Mouse (Mus musculus) lung, postnatal 36 days (tissue): ENCODE measurements at regions not wholly inside any gene's neighbourhood (a gene's known extent, or its start where the extent isn't known, plus 50 kb on each side); places are given as distances from the start of the nearest gene placed in this dataset.
A peak's percentile ranks its signal among the peaks of the same experiment; 100 is the strongest.

Source experiments
- DNase-seq: peaks from one replicate; pipeline ENCODE4 v3.0.0; 2022; ENCODE audit warnings: mixed read lengths

- DNase-seq = no peak
Observed at GRCm38 (mm10) chr12:25289381-25289780, 192.4 kb upstream of the Id2 start.

DNA sequence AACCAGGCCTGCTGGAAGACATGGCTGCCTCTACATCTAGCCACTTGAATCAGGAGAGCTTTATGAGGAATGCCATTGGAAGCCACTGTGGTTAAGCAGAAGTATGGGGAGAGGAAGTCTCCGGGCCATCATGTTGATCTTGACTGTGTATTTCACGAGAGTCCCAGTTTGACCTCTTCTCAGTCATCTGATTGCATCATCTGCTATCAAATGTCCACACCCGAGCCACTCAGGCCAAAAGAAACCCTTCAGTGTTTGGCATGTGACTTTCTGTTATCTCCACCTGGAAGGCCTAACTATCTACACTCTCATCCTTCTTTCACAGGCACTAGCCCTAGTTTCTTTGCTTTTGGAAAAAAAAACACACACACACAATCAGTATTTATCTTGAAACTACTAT, 186.9 kb upstream of the Id2 start:
- peak; percentile 54 for DNase-seq

DNA sequence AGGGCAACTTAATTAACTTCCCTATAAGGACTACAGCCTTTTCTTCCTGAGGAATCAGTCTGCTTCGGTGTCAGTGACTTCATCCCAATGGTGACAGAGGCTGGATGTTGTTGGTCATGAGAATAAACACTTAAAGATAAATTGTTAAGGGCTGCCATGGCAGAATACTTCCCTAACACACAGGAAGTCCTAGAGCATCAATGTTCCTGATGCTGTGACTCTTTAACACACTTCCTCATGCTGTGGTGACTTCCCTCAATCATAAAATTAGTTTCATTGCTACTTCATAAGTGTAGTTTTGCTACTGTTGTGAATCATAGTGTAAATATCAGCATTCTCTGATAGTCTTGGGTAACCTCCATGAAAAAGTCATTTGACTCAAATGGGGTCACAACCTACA, 184.5 kb upstream of the Id2 start:
- DNase-seq = no peak

DNA sequence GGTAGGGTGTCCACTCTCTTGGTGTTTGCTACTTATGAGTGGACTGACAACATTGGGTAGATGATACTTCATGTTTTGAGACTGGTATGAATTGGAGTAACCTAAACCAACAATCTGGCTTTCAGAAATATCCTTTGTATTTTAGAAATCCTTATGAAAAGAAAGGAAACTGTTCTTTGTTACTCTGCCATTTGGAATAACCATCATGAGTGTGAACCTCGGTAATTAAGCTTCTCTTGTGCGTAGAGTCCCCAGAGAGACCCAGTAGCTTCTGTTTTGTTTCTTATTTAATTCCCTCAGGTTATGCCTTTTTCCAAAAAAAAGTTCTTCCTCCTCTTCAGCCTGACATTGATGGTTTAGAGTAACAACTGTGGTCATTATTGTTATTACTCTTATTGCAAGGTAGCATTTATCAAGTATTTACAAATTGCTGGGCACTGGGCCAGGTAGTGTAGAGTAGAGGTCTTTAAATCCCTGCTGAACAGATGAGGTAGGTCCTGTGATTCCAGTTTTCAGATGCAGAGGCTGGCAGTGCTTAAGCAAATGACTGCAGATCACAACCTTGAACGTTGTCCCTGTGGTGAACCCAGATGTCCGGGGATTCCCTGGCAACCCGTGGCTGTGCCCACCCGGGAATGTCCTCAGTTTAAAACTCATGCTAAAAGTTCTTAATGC, 176.8 kb upstream of the Id2 start:
- no peak for DNase-seq

GRCm38 (mm10) chr12:25272752-25273125, 175.8 kb upstream of the Id2 start:
- no peak for DNase-seq

GRCm38 (mm10) chr12:25272114-25272751, 175.3 kb upstream of the Id2 start:
- no peak for DNase-seq

DNA sequence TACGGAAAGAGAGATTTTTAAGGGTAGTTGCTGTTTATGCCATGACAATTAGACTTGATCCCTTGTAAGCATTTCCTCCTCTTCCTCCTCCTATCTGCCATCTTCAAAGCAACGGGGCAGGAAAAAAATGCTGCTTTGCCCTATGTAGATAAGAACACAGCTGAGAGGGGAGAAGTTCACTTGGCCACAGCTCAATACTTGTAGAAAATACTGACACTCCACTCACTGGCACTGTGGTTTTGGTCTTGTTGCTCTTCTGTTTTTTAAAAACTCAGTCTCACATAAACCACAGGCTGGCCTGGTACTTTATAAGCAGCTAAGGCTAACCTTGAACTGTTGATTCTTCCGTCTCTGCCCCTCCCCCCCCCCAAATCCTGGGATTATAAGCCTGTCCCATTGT, 172.9 kb upstream of the Id2 start:
- no peak for DNase-seq

- peak; percentile 46 for DNase-seq
Observed at GRCm38 (mm10) chr12:25268871-25269850, 172.2 kb upstream of the Id2 start.

DNA sequence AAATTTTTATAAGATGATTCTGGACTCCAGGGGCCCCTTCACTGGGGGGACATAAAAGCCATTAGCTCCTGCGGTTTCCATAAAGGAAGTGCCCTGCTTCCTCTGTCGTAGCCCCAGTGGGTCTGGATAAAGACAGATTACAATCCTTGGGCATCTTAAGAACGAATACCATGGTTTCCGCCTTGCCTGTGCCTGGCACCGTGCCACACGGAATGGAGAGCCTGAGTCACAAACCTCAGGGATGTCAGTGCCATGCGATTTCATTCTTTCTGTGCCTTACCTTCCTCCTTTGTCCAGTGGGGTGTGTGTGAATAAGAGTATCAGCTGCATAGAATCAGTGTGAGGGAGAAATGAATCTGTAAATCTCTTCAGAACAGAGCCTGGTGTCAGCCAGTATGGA, 171.4 kb upstream of the Id2 start:
- peak; percentile 27 for DNase-seq

- DNase-seq = no peak
Observed at GRCm38 (mm10) chr12:25267572-25268115, 170.7 kb upstream of the Id2 start.

DNA sequence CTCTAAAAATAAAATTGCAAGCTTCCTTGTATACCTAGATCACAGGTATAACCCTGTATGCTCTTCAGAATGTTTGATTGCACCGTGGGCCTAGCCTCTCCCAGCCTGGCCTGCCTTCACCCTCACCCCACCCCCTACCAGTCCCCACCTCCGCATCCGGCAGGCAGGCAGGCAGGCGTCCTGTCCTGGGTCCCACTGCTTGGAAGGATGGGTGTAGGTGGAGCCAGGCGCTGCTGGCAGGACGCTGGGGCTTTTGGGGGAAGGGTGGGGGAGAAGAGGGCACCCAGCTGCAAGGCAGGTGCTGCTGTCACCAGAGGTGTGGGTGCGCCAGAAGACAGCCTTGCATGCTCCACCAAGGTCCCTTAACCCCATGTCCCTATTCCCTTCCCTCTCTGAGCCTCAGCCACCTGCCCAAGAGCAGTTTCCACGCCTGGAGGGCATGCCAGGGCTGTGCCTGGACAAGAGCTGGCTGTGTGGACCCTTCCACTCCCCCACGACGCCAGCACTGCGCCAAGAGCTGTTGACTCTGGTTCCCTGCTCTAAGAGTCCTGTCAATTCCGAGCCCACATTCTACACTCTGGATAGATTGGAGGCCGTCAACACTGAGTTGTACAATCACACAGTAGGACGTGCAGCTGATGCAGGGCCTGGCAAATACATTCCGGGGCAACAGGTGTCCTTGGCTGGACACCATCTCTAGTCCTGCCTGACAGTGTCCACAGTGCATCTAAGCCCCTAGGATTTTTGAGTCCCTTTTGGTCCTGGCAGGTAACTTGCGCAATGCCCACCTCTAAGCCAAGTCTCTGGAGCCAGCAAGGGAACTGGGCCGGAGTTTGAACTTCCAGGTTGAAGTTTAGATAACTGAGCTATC, 170.0 kb upstream of the Id2 start:
- no peak for DNase-seq

DNA sequence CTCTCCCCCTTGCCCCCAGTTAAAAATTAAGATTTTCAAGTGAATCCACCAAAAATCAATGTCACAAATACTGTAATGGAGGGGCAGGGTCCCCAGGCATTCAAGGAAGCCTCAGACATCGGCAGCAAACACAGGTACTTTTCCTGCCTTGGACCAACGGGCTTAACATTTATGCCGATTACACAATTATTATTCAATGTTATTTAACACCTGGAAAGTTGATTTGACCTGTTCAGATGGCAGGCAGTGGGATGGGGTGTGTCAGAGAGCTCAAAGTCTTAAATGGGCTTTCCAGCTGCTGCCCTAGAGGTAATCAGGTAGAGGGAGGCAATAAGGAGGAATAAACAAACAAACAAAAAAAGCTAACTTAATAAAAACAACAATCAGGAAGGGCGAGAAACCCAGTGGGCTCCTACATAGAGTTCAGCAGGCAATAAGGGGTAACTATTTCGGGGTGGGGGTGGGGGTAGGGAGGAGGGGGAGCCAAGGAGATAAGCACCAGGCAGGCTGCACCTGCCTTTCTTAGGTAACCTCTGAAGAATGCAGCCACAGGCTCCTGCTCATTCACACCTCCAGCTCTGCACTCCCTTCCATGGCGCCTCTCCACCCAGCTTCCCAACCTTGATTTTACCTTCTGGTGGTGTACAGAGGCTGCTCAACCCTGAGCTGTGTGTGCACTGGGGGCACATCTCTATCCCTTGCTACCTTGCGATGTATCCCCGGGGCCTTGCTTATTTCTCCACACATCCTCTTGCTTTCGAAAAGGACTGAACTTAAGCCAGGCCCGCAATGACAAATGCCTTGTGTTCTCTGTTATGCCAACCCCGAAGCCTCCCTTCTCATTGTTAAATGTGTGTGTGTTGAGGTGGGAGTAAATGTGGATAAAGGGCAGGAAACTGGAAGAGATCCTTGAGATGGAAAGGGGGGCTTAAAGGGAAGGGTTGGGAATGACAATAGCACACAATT, 168.9 kb upstream of the Id2 start:
- DNase-seq = no peak

GRCm38 (mm10) chr12:25265066-25265465, 168.1 kb upstream of the Id2 start:
- peak; percentile 64 for DNase-seq

DNA sequence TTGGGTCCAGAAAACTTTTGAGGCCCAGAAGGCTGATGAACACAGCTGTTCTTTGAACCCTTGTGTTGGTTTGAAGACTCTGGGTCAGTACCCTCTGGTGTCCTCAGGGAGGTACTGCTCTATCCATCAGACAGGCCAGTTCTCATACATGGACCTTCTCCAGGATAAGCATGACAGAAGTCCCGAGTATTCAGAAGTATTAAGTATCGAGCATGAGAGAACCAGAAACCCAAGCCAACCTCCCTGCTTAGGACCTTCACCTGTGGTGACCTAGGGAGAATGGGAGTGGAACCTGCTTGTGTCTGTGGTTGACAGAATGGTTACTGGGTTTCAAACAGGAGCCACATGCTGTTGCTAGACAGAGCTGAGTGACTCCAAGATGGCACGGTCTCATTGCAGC, 167.5 kb upstream of the Id2 start:
- no peak for DNase-seq

- DNase-seq = no peak
Observed at GRCm38 (mm10) chr12:25262461-25262860, 165.5 kb upstream of the Id2 start.

GRCm38 (mm10) chr12:25259123-25259522, 162.2 kb upstream of the Id2 start:
- DNase-seq = no peak

DNA sequence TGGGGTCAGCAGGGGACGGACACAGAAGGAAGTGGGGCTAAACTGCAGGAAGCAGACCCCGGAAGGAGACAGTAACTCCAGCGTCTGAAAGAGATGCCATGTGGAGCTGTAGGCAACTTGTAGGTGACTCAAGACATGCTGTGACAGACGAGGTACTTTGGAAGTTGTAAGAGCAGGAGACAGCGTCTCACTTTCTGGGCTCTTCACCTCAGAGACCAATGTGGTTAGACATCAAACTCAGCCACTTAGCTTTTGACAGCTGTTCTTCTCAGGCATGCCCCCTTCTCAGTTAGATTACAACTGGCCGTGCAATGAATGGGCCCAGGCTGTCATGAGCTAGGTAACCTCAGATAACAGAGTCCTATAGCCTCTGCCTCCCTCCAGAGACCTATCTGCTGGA, 159.3 kb upstream of the Id2 start:
- no peak for DNase-seq

DNA sequence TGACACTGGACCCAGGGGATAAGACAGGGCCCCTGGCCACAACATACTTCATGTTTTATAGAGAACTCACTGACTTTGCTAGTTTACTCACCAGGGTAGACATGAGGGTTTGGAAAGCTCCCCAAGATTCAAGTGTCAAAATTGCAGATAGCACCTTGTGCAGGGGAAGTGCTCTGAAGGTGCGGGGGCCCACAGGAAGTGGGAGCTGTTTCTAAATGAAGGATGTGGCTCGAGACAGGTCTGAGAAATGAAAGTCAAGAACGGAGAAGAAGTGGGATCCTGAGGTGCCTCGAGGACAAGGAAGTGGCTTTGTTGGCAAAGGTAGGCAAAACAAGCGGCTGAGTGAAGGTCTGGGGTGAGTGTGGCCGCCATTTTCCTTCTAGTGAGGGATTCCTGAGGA, 157.8 kb upstream of the Id2 start:
- no peak for DNase-seq

DNA sequence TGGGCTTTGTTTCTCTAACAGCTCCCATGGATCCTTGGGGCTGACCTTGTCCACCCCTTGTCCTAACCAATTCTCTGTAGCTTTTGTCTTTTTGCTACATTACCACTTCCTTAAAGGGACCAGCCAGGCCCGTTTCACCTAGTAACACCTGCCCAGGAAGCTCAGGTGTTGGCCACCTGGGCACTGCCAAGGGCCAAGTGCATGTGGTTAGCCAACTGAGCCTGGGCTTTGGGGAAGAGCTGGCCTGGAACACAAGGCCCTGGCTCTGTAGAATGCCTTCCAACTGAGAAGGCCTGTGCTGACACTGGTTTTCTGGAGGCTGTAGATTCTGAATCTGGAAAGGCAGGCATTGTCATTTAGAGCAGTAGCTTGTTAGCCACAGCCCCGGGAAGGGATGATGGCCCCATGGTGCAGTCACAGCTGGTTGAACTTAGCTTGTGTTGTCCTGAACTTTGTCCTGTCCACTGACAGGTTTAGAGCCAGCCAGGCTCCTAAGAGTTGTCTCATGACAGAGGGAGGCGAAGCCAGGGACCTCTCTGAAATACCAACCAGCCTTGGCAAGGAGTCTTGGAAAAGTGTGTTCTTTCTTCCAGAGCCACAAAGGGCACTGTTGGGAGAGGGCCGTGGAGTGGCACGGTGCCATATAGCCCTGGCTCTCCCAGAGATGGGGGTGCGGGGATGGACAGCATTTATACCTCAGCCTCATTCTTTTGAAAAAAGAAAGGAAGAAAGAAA, 156.0 kb upstream of the Id2 start:
- no peak for DNase-seq

DNA sequence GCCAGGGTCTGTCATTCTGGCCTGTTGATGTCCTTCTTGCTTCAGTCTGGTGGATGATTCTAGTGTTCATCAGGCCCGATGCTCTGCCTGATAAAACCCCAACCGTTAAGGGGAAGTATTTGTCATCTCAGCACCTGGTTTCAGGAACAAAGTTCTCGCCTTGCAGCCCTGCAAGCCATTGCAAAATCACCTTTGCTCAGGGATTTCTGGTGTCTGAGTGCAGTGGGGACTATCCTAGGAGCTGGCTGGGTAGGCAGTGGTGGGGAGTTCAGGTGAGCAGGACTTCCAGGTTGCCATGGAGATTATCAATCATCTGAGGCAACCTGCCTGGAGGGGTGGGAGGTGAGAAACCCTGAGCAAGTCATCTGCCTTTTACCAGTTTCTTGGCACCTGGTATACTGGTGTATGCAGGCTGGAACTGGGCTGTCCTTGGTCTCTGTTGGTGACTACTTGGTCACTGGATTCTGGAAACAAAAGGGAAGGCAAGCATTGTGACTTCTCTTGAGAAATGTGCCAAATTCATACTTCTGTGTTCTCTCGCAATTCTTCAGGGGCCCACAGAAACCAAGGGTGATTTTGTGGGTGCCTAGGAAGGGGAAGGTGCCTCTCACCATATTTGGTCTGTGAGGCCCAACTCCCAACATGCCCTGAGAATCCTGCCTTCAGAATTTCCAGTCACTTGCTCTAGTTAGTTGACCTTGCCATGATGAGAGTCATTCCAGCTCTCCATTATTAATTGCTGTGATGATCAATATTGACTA, 154.7 kb upstream of the Id2 start:
- DNase-seq = peak; percentile 44
